Mouse (Mus musculus) forebrain, postnatal 0 days (tissue): ENCODE results near the gene Fads2. TPM values are rescaled to one million over a fixed set of nuclear protein-coding genes. Genes with fewer than 3 reads are reported as not detected.
A peak's percentile ranks its signal among the peaks of the same experiment; 100 is the strongest.
"Not testable (repeated sequence)": the region's sequence is repeated elsewhere in the genome, so short reads cannot be mapped to it uniquely, and the experiment has no call there.

ENCODE experiments used
- ATAC-seq: fragments of 200-750 bp; cut with Nextera tagmentation; 2 replicates; pipeline ENCODE4 v1.8.0; 2017; ENCODE audit warnings: mild to moderate bottlenecking, moderate library complexity
- DNase-seq: peaks from one replicate; pipeline ENCODE4 v3.0.0-alpha.2; 2015
- H3K27ac ChIP-seq: fragments of 300-500 bp; sonication (generic); 2 replicates; pipeline ENCODE4 v1.5.1; 2014; ENCODE audit warnings: low read depth, mild to moderate bottlenecking, antibody characterized with exemption, low read length, moderate library complexity, mixed read lengths
- H3K27me3 ChIP-seq: fragments of 300-500 bp; sonication (generic); 2 replicates; pipeline ENCODE4 v1.6.1; 2014; ENCODE audit warnings: mild to moderate bottlenecking, low read length, mixed read lengths; ENCODE audit not compliant: insufficient read depth
- H3K36me3 ChIP-seq: fragments of 300-500 bp; sonication (generic); 2 replicates; pipeline ENCODE4 v1.6.1; 2014; ENCODE audit warnings: mild to moderate bottlenecking, moderate library complexity; ENCODE audit not compliant: insufficient read depth
- H3K4me1 ChIP-seq: fragments of 300-500 bp; sonication (generic); 2 replicates; pipeline ENCODE4 v1.6.1; 2014; ENCODE audit warnings: antibody characterized with exemption; ENCODE audit not compliant: insufficient read depth
- H3K4me2 ChIP-seq: fragments of 300-500 bp; sonication (generic); 2 replicates; pipeline ENCODE4 v1.6.1; 2014; ENCODE audit warnings: low read depth, mild to moderate bottlenecking, moderate library complexity
- H3K4me3 ChIP-seq: fragments of 300-500 bp; sonication (generic); 2 replicates; pipeline ENCODE4 v1.5.1; 2014; ENCODE audit warnings: low read depth, low read length, mixed read lengths
- H3K9ac ChIP-seq: fragments of 300-500 bp; sonication (generic); 2 replicates; pipeline ENCODE4 v1.6.1; 2014; ENCODE audit warnings: mild to moderate bottlenecking
- H3K9me3 ChIP-seq: fragments of 300-500 bp; sonication (generic); 2 replicates; pipeline ENCODE4 v1.6.1; 2016; ENCODE audit warnings: low read length
- CTCF ChIP-seq: sonication (generic); IDR thresholded peaks from 2 replicates; pipeline ENCODE4 v1.5.1; 2016; ENCODE audit warnings: antibody characterized with exemption, control low read depth, low read depth
- WGBS: fragments of 180-500 bp; shearing (Covaris S2); extraction: QIAGEN DNeasy Blood & Tissue Kit; methylation state at CpG from one replicate; pipeline ENCODE4 v1.1.7; 2014; 5-methylcytosine and 5-hydroxymethylcytosine counted together
- polyA plus RNA-seq: library from polyadenylated mRNA; unstranded; fragments of >200 nt; fragmentation: Nextera tagmentation; extraction: Ambion mirVana; gene quantifications from 2 replicates; pipeline ENCODE4 v1.2.1, GENCODE M21; 2015
- total RNA-seq: library from RNA; depleted of rRNA; stranded (reverse); fragments of >200 nt; gene quantifications from 2 replicates; pipeline ENCODE4 v1.2.3, GENCODE M21; 2014

Fads2 gene
- total and polyA plus RNA-seq, 2 experiments from 2014 or later: 248 to 249 TPM

DNA sequence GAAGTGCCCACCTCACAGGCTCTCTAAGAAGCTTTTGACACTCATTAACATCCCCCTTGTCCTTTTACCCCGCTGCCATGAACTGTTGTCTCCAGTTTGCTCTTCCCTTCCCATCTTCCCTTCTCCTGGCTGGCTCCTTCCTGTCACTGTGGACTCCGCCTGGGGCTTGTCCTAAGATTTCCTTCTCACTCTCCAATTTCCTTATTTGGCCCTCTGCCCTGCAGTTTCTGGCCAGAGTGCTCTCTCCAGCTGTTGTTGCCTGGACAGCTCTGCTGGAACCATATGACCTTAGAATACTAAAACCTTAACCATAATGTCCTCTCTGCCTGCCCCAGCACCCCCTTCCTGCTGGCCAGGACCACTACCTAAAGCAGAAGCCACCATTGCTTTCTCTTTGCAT lies 33.1 kb upstream of the Fads2 start:
- DNase-seq (no peak), ATAC-seq (no peak)
- Histone ChIP-seq H3K27ac (no peak overlapping the region), H3K36me3 (no peaks in the 10 kb centered on the region), H3K9ac (no peak overlapping the region), H3K27me3 (no peaks in the 10 kb centered on the region), H3K9me3 (no peaks in the 10 kb centered on the region), H3K4me2 (no peak overlapping the region), H3K4me3 (no peak overlapping the region), H3K4me1 (no peaks in the 10 kb centered on the region)
- 64% methylated on average over 2 of the region's 2 CpGs for whole genome bisulfite sequencing
- no peak for TF ChIP-seq CTCF

DNA sequence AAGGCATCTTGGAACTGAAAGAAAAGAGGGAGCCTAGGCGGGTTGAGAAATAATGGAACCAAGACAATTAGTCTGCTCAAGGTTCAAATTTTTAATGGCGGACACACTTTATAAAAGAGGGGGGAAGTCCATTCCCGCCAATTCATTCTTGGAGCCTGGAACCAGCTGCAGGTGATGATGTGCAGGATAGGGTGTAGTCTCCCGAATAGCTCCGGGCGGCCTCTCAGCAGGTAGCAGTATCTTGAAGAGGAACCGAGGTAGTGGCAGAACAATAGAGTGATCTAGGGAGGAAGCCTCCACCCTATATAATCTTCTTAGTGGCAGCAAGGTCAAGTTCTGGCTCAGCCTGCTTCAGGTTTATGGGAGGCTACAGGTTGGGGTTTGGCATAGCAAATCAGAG lies 28.0 kb upstream of the Fads2 start:
- H3K27me3 ChIP-seq, H3K9me3 ChIP-seq, H3K36me3 ChIP-seq, H3K4me3 ChIP-seq, H3K9ac ChIP-seq, H3K4me1 ChIP-seq, H3K4me2 ChIP-seq, DNase-seq, ATAC-seq, H3K27ac ChIP-seq: not testable (repeated sequence)
- WGBS: 75% methylated on average over 7 of the region's 7 CpGs

DNA sequence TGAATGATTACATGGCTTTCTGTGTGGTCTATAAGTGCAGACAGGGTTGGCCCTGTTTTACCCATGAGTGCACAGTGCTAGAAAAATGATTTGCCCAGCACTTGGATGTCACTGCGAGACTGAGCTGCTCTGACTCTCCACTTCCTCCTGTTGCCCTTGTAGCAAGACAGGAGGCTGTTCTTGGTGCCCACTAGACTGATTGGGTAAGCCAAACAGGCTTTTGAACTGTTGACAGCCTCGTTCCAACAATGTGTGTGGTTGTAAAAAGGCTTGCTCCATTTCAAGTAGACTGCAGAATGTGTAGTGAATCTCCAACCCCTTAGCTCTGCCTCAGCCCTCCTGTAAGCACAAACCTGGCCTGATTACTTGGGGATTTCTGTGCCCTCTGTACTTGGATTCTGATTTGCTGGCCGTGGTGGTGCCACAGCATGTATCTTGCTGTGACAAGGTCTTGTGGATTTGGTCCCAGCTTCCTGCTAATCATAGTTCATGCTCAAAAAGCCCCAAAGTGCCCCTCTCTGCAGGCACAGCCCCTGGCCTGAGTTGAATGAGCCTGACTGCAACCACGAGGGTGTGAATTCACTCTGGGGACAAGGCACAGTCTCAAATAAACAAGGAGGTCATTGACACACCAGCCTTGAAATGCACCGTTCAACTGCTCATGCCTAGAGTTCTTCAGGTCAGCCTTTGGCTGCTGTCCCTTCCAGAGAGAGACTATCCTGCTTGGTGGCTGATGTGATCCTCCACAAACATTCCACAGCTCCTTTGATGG lies 25.1 kb upstream of the Fads2 start:
- DNase-seq (no peak), ATAC-seq (peak; percentile 32)
- H3K27ac ChIP-seq: no peak overlapping the region
- H3K4me1 ChIP-seq: no peaks in the 10 kb centered on the region
- WGBS: 50% methylated on average over 5 of the region's 5 CpGs
- no peaks in the 10 kb centered on the region for H3K27me3 ChIP-seq
- no peak overlapping the region for H3K4me3 ChIP-seq
- no peak overlapping the region for H3K4me2 ChIP-seq
- TF ChIP-seq CTCF: no peak
- no peaks in the 10 kb centered on the region for H3K36me3 ChIP-seq
- no peaks in the 10 kb centered on the region for H3K9me3 ChIP-seq
- no peak overlapping the region for H3K9ac ChIP-seq

DNA sequence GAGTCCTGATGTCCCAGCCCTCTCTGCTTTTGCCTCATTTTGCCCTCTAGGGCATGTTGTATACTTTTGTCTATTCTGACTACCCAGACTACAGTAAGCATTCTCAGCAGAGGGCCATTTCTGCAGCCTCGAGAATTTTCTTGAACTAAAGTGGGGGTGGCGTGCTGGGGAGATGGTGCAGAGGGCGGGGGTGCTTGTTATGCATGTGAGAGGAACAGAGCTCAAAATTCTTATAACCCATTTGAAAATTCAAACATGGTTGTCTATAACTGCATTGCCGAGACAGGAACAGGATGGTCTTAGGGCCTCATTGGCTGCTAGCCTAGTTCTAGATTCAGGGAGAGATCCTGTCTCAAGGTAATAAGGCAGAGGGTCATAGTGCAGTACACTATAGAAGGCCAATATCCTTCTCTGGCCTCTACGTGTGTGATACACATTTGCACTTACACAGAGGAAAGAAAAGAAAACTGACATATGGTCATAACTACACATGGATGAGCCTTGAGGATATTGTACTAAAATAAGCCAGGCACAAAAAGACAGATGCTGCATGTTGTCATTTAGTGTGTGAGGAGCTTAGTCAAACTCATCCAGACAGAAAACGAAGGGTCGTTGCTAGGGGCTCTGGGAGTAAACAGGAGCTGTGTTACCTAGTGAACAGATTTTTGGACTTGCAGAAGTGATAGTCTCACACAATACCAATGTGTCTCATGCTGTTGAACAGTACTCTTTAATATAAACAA lies 22.5 kb upstream of the Fads2 start:
- H3K4me1 ChIP-seq: no peaks in the 10 kb centered on the region
- DNase-seq (peak; percentile 48), ATAC-seq (peak; percentile 88)
- no peaks in the 10 kb centered on the region for H3K9me3 ChIP-seq
- H3K36me3 ChIP-seq: no peaks in the 10 kb centered on the region
- H3K4me2 ChIP-seq: no peak overlapping the region
- H3K27me3 ChIP-seq: no peaks in the 10 kb centered on the region
- H3K27ac ChIP-seq: no peak overlapping the region
- H3K4me3 ChIP-seq: no peak overlapping the region
- 64% methylated on average over 7 of the region's 7 CpGs for WGBS
- TF ChIP-seq CTCF: no peak
- H3K9ac ChIP-seq: no peak overlapping the region

DNA sequence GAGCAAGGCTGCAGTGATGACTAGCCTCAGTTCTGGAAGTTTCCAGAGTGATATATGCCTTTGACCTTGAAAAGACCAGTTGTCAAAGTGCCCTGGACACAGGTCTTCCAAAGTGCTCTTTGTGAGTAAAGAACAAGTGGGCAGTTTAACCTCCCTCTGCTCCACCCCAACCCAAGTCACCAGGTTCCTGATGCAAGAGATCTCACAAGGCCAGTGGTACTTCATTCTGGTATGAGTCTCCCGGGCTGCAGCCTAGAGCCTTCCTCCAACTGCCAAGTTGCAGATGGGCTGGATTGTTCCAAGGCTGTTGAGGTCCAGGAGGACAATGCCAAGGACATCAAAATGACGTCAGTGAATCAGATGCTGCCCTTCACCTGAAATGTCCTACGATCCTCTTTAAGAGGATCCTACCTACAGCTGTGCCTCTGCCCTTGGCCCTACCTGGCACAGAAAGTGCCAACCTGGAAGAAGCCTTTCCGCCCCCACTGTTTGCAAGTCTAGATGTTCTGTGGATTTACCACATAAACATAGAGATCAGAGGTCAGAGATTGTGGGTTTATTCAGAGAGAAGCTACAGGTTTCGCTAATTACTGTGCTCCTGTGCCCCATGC lies 20.6 kb upstream of the Fads2 start:
- H3K27ac ChIP-seq: no peak overlapping the region
- ATAC-seq (no peak), DNase-seq (no peak)
- WGBS: 85% methylated on average over 5 of the region's 5 CpGs
- H3K9ac ChIP-seq: no peak overlapping the region
- H3K9me3 ChIP-seq: no peaks in the 10 kb centered on the region
- no peak overlapping the region for H3K4me2 ChIP-seq
- TF ChIP-seq CTCF: no peak
- H3K4me1 ChIP-seq: no peaks in the 10 kb centered on the region
- no peak overlapping the region for H3K4me3 ChIP-seq
- H3K27me3 ChIP-seq: no peaks in the 10 kb centered on the region
- no peaks in the 10 kb centered on the region for H3K36me3 ChIP-seq

DNA sequence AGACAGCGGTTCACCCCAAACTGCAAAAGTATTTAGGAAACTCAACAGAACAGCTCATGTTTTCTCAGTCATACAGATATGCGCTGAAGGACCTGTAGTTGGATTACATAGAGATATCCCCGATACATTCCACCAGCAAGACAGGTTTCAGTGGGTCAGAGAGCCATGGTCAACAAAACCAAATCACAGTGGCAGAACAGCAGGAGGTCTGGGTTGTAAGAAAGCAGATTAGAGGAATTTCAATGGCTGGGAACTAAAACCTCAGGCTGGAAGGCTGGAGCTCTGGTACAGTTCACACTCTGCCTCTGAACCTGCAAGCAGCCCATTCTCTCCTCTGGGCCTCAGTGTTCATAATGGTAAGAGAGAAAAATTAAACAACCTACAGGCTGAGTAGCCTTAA lies 15.1 kb upstream of the Fads2 start:
- Histone ChIP-seq H3K4me2 (no peak overlapping the region), H3K27me3 (no peaks in the 10 kb centered on the region), H3K27ac (no peak overlapping the region), H3K4me1 (no peaks in the 10 kb centered on the region), H3K36me3 (no peaks in the 10 kb centered on the region), H3K4me3 (no peak overlapping the region), H3K9ac (no peak overlapping the region), H3K9me3 (no peaks in the 10 kb centered on the region)
- no peak for TF ChIP-seq CTCF
- ATAC-seq: no peak
- 43% methylated on average over 3 of the region's 3 CpGs for WGBS
- no peak for DNase-seq
